ENCODE assay signal across 8 mouse cellular contexts in genomic region chr5:64805873-64806505, GRCm38 (mm10). TPM values are rescaled to one million over a fixed set of nuclear protein-coding genes. Genes with fewer than 3 reads are reported as not detected.
A peak's percentile ranks its signal among the peaks of the same experiment; 100 is the strongest.
DNase-seq lines count a peak whose midpoint lies in the region; ATAC-seq lines count a peak whose summit lies in the region.

No protein-coding gene starts in this region.

- no peaks in the 10 kb centered on the region for H3K36me3 ChIP-seq in lung, embryonic 15.5 days

- H3K4me2 ChIP-seq in lung, embryonic 15.5 days = peak overlapping the region; percentile 84

- WGBS in lung, embryonic 15.5 days = 1% methylated on average over 7 of the region's 7 CpGs

- peak overlapping the region; percentile 94 for H3K4me3 ChIP-seq in lung, embryonic 15.5 days

- H3K27ac ChIP-seq in lung, embryonic 15.5 days = peak overlapping the region; percentile 94

- peak; percentile 56 to 62 for DNase-seq in right cerebral cortex, postnatal 10 days (ENCODE audit: low spot score in 2 of 2)
- DNase-seq in right cerebral cortex, postnatal 4 days = no peak
- DNase-seq in heart, adult 8-10 months (ENCODE audit: low spot score) = peak; percentile 90
- DNase-seq in kidney, adult 18-20 months = peak; percentile 75
- DNase-seq in cerebellum, adult 18-20 months = no peak

- H3K9me3 ChIP-seq in lung, embryonic 15.5 days = no peaks in the 10 kb centered on the region

- H3K27me3 ChIP-seq in lung, embryonic 15.5 days = no peaks in the 10 kb centered on the region

- peak; percentile 62 for ATAC-seq in common myeloid progenitor, adult 5-6 weeks (replicated peaks; ENCODE audit: low read depth, poor library complexity, severe bottlenecking)
- no peak for ATAC-seq in lung, embryonic 15.5 days (ENCODE audit: borderline replicate concordance, extremely low read depth, low FRiP score, low TSS enrichment)
- peak; percentile 49 for ATAC-seq in neutrophil, adult 5-6 weeks (ENCODE audit: extremely low read depth, insufficient number of reproducible peaks, low FRiP score, poor library complexity, severe bottlenecking)

- peaks cover 71% of the 10 kb centered on the region for H3K4me1 ChIP-seq in lung, embryonic 15.5 days

- H3K9ac ChIP-seq in lung, embryonic 15.5 days = peak overlapping the region; percentile 48

RNA-seq across cellular contexts. Expression of gene Klf3, which starts 2.8 kb away (rescaled TPM):
- total RNA-seq in common myeloid progenitor, adult 5-6 weeks (2017) = 19.0 and 21.5 TPM in 2 replicates
- total RNA-seq in heart, adult 8-10 months (2022) = 10 to 100 TPM; 35.2 to 51.2 (median 39.9) TPM
- 67.2 and 68.7 TPM in 2 replicates for polyA plus RNA-seq in lung, embryonic 15.5 days (2015; fragmentation: Nextera tagmentation; extraction: Ambion mirVana)
- total RNA-seq in neutrophil, adult 5-6 weeks (2017) = 278 and 280 TPM in 2 replicates

Comparison
In these comparisons a context has a peak if more than half of its experiments do, and no peak if none do; other contexts are left out.
1. DNase-seq: peak in right cerebral cortex, postnatal 10 days (2 of 2), heart, adult 8-10 months (single experiment) and kidney, adult 18-20 months (single experiment); none in right cerebral cortex, postnatal 4 days (single experiment) and cerebellum, adult 18-20 months (0 of 2).